Mouse (Mus musculus) hindbrain, embryonic 14.5 days (tissue): Measurements from ENCODE around the gene Bcl2. TPM values are rescaled to one million over a fixed set of nuclear protein-coding genes. Genes with fewer than 3 reads are reported as not detected.

ENCODE experiments used
- ATAC-seq: fragments of 200-750 bp; cut with Nextera tagmentation; 2 replicates; pipeline ENCODE4 v1.8.0; 2017; ENCODE audit warnings: moderate number of reproducible peaks, mild to moderate bottlenecking, moderate TSS enrichment, moderate library complexity; ENCODE audit not compliant: low FRiP score
- DNase-seq: peaks from one replicate; pipeline ENCODE4 v3.0.0-alpha.2; 2015; ENCODE audit warnings: low spot score
- H3K27ac ChIP-seq: fragments of 300-500 bp; sonication (generic); 2 replicates; pipeline ENCODE4 v1.5.1; 2014; ENCODE audit warnings: mild to moderate bottlenecking, moderate library complexity
- H3K27me3 ChIP-seq: fragments of 300-500 bp; sonication (generic); 2 replicates; pipeline ENCODE4 v1.6.1; 2014; ENCODE audit warnings: mild to moderate bottlenecking, low read length, mixed read lengths; ENCODE audit not compliant: control insufficient read depth, insufficient read depth
- H3K36me3 ChIP-seq: fragments of 300-500 bp; sonication (generic); replicated peaks from 2 replicates; pipeline ENCODE4 v1.6.1; 2014; ENCODE audit not compliant: control insufficient read depth, insufficient read depth
- H3K4me1 ChIP-seq: fragments of 300-500 bp; sonication (generic); replicated peaks from 2 replicates; pipeline ENCODE4 v1.6.1; 2014; ENCODE audit warnings: antibody characterized with exemption, low read length, mixed read lengths; ENCODE audit not compliant: control insufficient read depth, insufficient read depth
- H3K4me2 ChIP-seq: fragments of 300-500 bp; sonication (generic); replicated peaks from 2 replicates; pipeline ENCODE4 v1.6.1; 2014; ENCODE audit warnings: mild to moderate bottlenecking, moderate library complexity
- H3K4me3 ChIP-seq: fragments of 300-500 bp; sonication (generic); replicated peaks from 2 replicates; pipeline ENCODE4 v1.5.1; 2014; ENCODE audit warnings: mild to moderate bottlenecking, low read length
- H3K9ac ChIP-seq: fragments of 300-500 bp; sonication (generic); 2 replicates; pipeline ENCODE4 v1.6.1; 2014
- H3K9me3 ChIP-seq: fragments of 300-500 bp; sonication (generic); 2 replicates; pipeline ENCODE4 v1.6.1; 2016; ENCODE audit warnings: low read length; ENCODE audit not compliant: control insufficient read depth
- WGBS: fragments of 180-500 bp; shearing (Covaris S2); extraction: QIAGEN DNeasy Blood & Tissue Kit; methylation state at CpG from one replicate; pipeline ENCODE4 v1.1.7; 2014; 5-methylcytosine and 5-hydroxymethylcytosine counted together
- polyA plus RNA-seq: library from polyadenylated mRNA; unstranded; fragments of >200 nt; fragmentation: Nextera tagmentation; extraction: Ambion mirVana; gene quantifications from 2 replicates; pipeline ENCODE4 v1.2.1, GENCODE M21; 2014

Gene Bcl2
- polyA plus RNA-seq, 1 experiment from 2014 or later, result 11.9 TPM

GRCm38 (mm10) chr1:106602536-106602935 is 111.5 kb downstream of the Bcl2 start:
- Histone ChIP-seq H3K36me3 (no peaks in the 10 kb centered on the region), H3K4me1 (peaks cover 15% of the 10 kb centered on the region; the same call in 1 of the 2 replicates), H3K9me3 (no peaks in the 10 kb centered on the region), H3K27ac (0 out of 2 replicates have a peak overlapping the region, but pooled peaks have one; percentile 29), H3K27me3 (no peaks in the 10 kb centered on the region), H3K9ac (no peak overlapping the region), H3K4me3 (no peak overlapping the region), H3K4me2 (no peak overlapping the region)
- DNase-seq, result no peak
- 72% methylated on average over 5 of the region's 5 CpGs for WGBS
- no peak for ATAC-seq

GRCm38 (mm10) chr1:106601247-106601646 is 112.8 kb downstream of the Bcl2 start:
- Histone ChIP-seq H3K9me3 (no peaks in the 10 kb centered on the region), H3K4me2 (no peak overlapping the region), H3K27ac (no peak overlapping the region), H3K4me1 (peaks cover 15% of the 10 kb centered on the region; the same call in 1 of the 2 replicates), H3K27me3 (no peaks in the 10 kb centered on the region), H3K4me3 (no peak overlapping the region), H3K36me3 (no peaks in the 10 kb centered on the region), H3K9ac (no peak overlapping the region)
- WGBS, result 92% methylated on average over 4 of the region's 4 CpGs
- ATAC-seq (no peak), DNase-seq (no peak)

DNA sequence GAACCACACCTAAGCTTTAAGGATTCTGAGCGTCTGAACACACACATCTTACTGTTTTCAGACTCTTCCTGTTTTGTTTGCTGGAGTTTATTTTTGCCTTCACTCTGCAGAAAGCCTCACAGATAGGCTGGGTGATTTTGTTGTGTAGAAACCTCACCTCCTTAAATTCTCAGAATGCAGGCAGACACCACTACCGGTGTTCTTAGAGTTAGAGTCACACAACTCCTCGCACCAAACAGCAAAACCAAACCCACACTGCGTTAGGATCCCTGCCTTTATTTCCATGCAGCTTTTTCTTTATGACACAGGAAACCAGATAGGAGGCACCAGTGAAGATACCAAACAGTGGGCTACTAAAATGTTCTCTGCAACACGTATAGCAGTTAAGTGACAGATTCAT is 113.2 kb downstream of the Bcl2 start:
- no peak overlapping the region for H3K9ac ChIP-seq
- no peak overlapping the region for H3K4me3 ChIP-seq
- WGBS, result 93% methylated on average over 5 of the region's 5 CpGs
- H3K4me1 ChIP-seq, result peaks cover 15% of the 10 kb centered on the region; the same call in 1 of the 2 replicates
- H3K36me3 ChIP-seq, result no peaks in the 10 kb centered on the region
- no peak overlapping the region for H3K4me2 ChIP-seq
- H3K27ac ChIP-seq, result no peak overlapping the region
- H3K27me3 ChIP-seq, result no peaks in the 10 kb centered on the region
- H3K9me3 ChIP-seq, result no peaks in the 10 kb centered on the region
- ATAC-seq (no peak), DNase-seq (no peak)

DNA sequence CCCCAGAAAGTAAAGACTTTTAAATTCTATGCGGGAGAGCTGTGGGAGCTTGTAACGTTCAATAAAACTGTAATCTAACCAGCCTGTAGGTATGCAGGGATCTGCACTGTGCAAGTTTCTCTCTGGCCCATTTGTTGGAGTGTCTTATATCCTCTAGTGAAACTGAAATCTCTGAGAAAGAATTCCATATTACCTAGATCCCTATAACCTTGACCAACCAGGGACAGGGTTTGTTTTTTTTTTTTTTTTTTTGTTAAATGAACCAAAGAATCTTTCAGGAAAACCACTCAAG is 115.8 kb downstream of the Bcl2 start:
- Histone ChIP-seq H3K4me2 (no peak overlapping the region), H3K27ac (no peak overlapping the region), H3K9ac (no peak overlapping the region), H3K4me1 (peaks cover 6% of the 10 kb centered on the region; the same call in 1 of the 2 replicates), H3K4me3 (no peak overlapping the region), H3K9me3 (no peaks in the 10 kb centered on the region), H3K36me3 (no peaks in the 10 kb centered on the region), H3K27me3 (no peaks in the 10 kb centered on the region)
- ATAC-seq (no peak), DNase-seq (no peak)
- WGBS, result 89% methylated on average over 2 of the region's 2 CpGs

DNA sequence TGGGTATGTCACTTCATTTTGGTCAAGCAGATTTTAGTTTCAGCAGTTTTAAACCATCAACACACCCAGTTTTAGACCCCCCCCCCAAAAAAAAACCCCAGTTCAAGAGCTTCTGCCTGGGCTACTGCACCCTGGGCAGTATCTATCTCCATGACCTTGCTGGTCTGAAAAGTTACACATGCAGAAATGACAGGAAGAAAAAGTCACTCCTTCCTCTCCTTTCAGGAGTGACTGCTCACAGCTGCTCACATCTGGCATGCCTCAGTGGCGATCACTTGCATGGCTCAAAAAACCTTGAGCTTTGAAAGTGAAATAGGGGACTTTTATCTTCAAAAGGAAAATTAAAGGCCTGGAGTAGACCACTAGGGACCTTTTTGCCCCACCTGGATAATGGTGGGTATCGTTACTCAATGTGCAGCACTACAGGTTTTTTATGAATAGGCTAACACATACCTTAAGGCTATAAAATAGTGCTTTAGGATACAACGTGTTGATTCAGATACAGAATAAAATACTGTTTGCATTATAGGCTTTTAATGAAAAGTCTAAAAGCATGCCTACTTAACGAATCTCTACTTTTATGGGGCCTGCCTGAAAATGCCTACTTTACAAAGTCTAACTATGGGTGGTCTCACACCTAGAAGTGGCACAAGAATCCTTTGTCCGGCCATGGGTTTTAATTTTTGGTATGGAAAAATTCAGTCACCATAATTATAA is 116.3 kb downstream of the Bcl2 start:
- no peak for ATAC-seq
- peaks cover under 1% of the 10 kb centered on the region; the same call in 1 of the 2 replicates for H3K4me1 ChIP-seq
- H3K9ac ChIP-seq, result no peak overlapping the region
- WGBS, result 85% methylated on average over 5 of the region's 5 CpGs
- no peaks in the 10 kb centered on the region for H3K27me3 ChIP-seq
- no peak for DNase-seq
- no peaks in the 10 kb centered on the region for H3K36me3 ChIP-seq
- H3K9me3 ChIP-seq, result no peaks in the 10 kb centered on the region
- H3K4me2 ChIP-seq, result no peak overlapping the region
- H3K27ac ChIP-seq, result no peak overlapping the region
- H3K4me3 ChIP-seq, result no peak overlapping the region

- H3K4me1 ChIP-seq, result no peaks in the 10 kb centered on the region
- 96% methylated on average over 1 of the region's 1 CpGs for WGBS
- DNase-seq, result no peak
- H3K27ac ChIP-seq, result no peak overlapping the region
- H3K4me3 ChIP-seq, result no peak overlapping the region
- no peak overlapping the region for H3K9ac ChIP-seq
- ATAC-seq, result no peak
- no peak overlapping the region for H3K4me2 ChIP-seq
- H3K9me3 ChIP-seq, result no peaks in the 10 kb centered on the region
- H3K27me3 ChIP-seq, result no peaks in the 10 kb centered on the region
- no peaks in the 10 kb centered on the region for H3K36me3 ChIP-seq
Observed at GRCm38 (mm10) chr1:106596380-106596779, 117.7 kb downstream of the Bcl2 start.

- H3K27ac ChIP-seq, result no peak overlapping the region; the same call in 1 of the 2 replicates
Observed at GRCm38 (mm10) chr1:106595286-106595885, 118.7 kb downstream of the Bcl2 start.

DNA sequence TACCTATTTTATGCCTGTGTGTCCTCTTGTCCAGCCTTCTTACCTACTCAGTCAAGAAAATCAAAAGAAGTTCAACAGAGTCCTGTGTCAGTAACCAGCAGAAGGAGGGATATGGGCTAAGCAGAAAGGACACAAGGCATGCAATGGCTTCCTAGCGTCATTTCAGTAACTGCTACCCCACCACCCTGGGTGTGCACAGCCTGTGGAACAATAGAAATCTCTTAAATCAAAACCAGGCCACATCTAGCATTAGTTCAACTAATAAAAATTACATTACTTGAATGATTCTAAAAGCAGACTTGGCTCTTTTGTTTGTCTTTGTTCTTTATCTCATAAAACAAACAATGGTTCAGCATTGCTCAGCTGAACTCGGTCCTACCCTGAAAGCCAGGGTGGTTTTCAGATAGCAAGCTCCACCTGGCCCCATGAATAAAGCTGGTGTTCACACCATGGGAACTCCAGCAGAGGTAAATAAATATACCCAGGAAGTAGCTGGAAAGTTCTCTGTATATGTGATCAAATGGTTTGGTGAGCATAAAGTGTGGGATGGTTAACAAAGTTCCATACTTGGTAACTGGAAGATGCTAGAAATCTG is 122.8 kb downstream of the Bcl2 start:
- no peak overlapping the region for H3K9ac ChIP-seq
- H3K4me1 ChIP-seq, result no peaks in the 10 kb centered on the region
- H3K27ac ChIP-seq, result no peak overlapping the region
- H3K4me3 ChIP-seq, result no peak overlapping the region
- DNase-seq (no peak), ATAC-seq (no peak)
- 48% methylated on average over 2 of the region's 2 CpGs for WGBS
- no peak overlapping the region for H3K4me2 ChIP-seq
- no peaks in the 10 kb centered on the region for H3K36me3 ChIP-seq
- H3K9me3 ChIP-seq, result no peaks in the 10 kb centered on the region
- no peaks in the 10 kb centered on the region for H3K27me3 ChIP-seq

More at GRCm38 (mm10) chr1:106595286-106595885, 118.7 kb downstream of the Bcl2 start:
- Histone ChIP-seq H3K9me3 (no peaks in the 10 kb centered on the region), H3K36me3 (no peaks in the 10 kb centered on the region), H3K4me1 (no peaks in the 10 kb centered on the region), H3K4me3 (no peak overlapping the region), H3K27me3 (no peaks in the 10 kb centered on the region), H3K4me2 (no peak overlapping the region), H3K9ac (no peak overlapping the region)
- DNase-seq, result no peak
- ATAC-seq, result no peak
- 67% methylated on average over 6 of the region's 6 CpGs for WGBS

- WGBS, result 96% methylated on average over 2 of the region's 2 CpGs
- H3K9ac ChIP-seq, result no peak overlapping the region
- DNase-seq, result no peak
- ATAC-seq, result no peak
- no peaks in the 10 kb centered on the region for H3K36me3 ChIP-seq
- no peak overlapping the region for H3K4me3 ChIP-seq
- H3K9me3 ChIP-seq, result no peaks in the 10 kb centered on the region
- no peak overlapping the region for H3K4me2 ChIP-seq
- H3K27ac ChIP-seq, result no peak overlapping the region
- no peaks in the 10 kb centered on the region for H3K27me3 ChIP-seq
- H3K4me1 ChIP-seq, result peaks cover 3% of the 10 kb centered on the region
Observed at GRCm38 (mm10) chr1:106589141-106589540, 124.9 kb downstream of the Bcl2 start.
